In the genomic region with DNA sequence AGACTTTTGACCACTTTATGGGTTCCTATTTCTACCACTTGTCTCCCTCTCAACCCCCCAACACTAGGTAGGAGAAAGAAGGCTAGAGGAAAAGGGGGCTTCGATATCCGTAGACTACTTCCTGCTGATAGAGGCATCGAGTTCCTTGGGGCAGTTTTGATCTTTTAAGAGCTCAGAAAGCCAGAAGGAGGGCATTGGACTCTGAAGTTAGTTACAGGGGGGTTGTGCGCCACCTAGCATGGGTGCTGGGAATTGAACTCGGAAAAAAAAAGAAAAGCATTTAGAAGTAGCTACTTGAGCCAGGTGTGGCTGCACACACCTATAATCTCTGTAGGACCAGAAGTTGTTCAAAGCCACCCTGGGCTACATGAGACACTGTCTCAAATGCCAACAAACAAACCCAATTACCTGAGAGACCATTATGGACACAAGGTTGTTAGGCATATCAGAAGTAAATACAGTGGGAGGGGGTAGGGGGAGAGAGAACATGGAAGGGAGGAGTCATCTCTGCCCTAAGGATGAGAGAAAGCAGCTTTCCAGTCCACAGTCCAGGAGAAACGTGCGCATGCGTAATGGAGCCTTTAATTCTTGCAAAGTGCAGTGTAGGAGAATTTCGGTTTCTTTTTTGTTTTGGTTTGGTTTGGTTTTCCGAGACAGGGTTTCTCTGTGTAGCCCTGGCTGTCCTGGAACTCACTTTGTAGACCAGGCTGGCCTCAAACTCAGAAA, we compare ENCODE assay signal across 7 mouse cellular contexts. TPM values are rescaled to one million over a fixed set of nuclear protein-coding genes. Genes with fewer than 3 reads are reported as not detected.
DNase-seq lines count a peak whose midpoint lies in the region; ATAC-seq lines count a peak whose summit lies in the region.

No protein-coding gene starts in this region.

- H3K4me1 ChIP-seq in forebrain, embryonic 12.5 days: peaks cover 15% of the 10 kb centered on the region
- peaks cover 18% of the 10 kb centered on the region for H3K4me1 ChIP-seq in hindbrain, embryonic 10.5 days (replicated peaks)

- DNase-seq in MN1 (ENCODE audit: low spot score): peak; percentile 86
- peak; percentile 76 for DNase-seq in c-Kit-positive CD71-negative TER-119-negative erythroid progenitor cells, embryonic 14.5 days (ENCODE audit: low read depth)
- DNase-seq in hindbrain, embryonic 10.5 days (ENCODE audit: low spot score): peak; percentile 43
- peak; percentile 27 for DNase-seq in left cerebral cortex, adult 11 months (ENCODE audit: low spot score)
- peak; percentile 47 to 75 for DNase-seq in lung, postnatal 4 days
- peak; percentile 53 to 67 for DNase-seq in right cerebral cortex, adult 2 months (ENCODE audit: low spot score in 2 of 2)

- no peaks in the 10 kb centered on the region for H3K9me3 ChIP-seq in forebrain, embryonic 12.5 days
- H3K9me3 ChIP-seq in hindbrain, embryonic 10.5 days: no peaks in the 10 kb centered on the region

- no peak for ATAC-seq in forebrain, embryonic 12.5 days (ENCODE audit: low FRiP score)

- peak overlapping the region; percentile 78; the same call in 1 of the 2 replicates for H3K27ac ChIP-seq in forebrain, embryonic 12.5 days
- H3K27ac ChIP-seq in hindbrain, embryonic 10.5 days: peak overlapping the region; percentile 88

- peak overlapping the region; percentile 98 for H3K4me3 ChIP-seq in forebrain, embryonic 12.5 days (replicated peaks)
- peak overlapping the region; percentile 92 for H3K4me3 ChIP-seq in hindbrain, embryonic 10.5 days

- H3K27me3 ChIP-seq in forebrain, embryonic 12.5 days: no peaks in the 10 kb centered on the region
- no peaks in the 10 kb centered on the region for H3K27me3 ChIP-seq in hindbrain, embryonic 10.5 days (ENCODE audit: insufficient read depth, poor library complexity, severe bottlenecking)

- 33% methylated on average over 10 of the region's 10 CpGs for WGBS in forebrain, embryonic 12.5 days
- 37% methylated on average over 10 of the region's 10 CpGs for WGBS in hindbrain, embryonic 10.5 days

- peak overlapping the region; percentile 82 for H3K9ac ChIP-seq in forebrain, embryonic 12.5 days

- H3K4me2 ChIP-seq in forebrain, embryonic 12.5 days: peak overlapping the region; percentile 98

- peaks cover 22% of the 10 kb centered on the region for H3K36me3 ChIP-seq in forebrain, embryonic 12.5 days (replicated peaks)
- H3K36me3 ChIP-seq in hindbrain, embryonic 10.5 days: peaks cover 34% of the 10 kb centered on the region

RNA-seq across cellular contexts. Expression of a gene that starts 1.2 kb away (rescaled TPM):
- polyA plus RNA-seq in forebrain, embryonic 12.5 days (2016; fragmentation: Nextera tagmentation; extraction: Ambion mirVana): 50.3 and 56.2 TPM in 2 replicates
- polyA plus RNA-seq in hindbrain, embryonic 10.5 days (2016; fragmentation: Nextera tagmentation; extraction: Ambion mirVana): 44.7 and 52.4 TPM in 2 replicates

RNA-seq across cellular contexts. Expression of a gene that starts 32.7 kb away (rescaled TPM):
- polyA plus RNA-seq in forebrain, embryonic 12.5 days (2016; fragmentation: Nextera tagmentation; extraction: Ambion mirVana): 16.1 and 17.3 TPM in 2 replicates
- polyA plus RNA-seq in hindbrain, embryonic 10.5 days (2016; fragmentation: Nextera tagmentation; extraction: Ambion mirVana): 19.5 and 21.4 TPM in 2 replicates

RNA-seq across cellular contexts. Expression of a gene that starts 55.7 kb away (rescaled TPM):
- polyA plus RNA-seq in forebrain, embryonic 12.5 days (2016; fragmentation: Nextera tagmentation; extraction: Ambion mirVana): 0.94 and 2.4 TPM in 2 replicates
- polyA plus RNA-seq in hindbrain, embryonic 10.5 days (2016; fragmentation: Nextera tagmentation; extraction: Ambion mirVana): 0.48 and 1.3 TPM in 2 replicates

Comparison
In these comparisons a context has a peak if more than half of its experiments do, and no peak if none do; other contexts are left out.
1. DNase-seq: peak in every context shown above with its lines; median percentile 86 in MN1; 76 in c-Kit-positive CD71-negative TER-119-negative erythroid progenitor cells, embryonic 14.5 days; 61 in lung, postnatal 4 days; 60 in right cerebral cortex, adult 2 months; 43 in hindbrain, embryonic 10.5 days; 27 in left cerebral cortex, adult 11 months.